Mouse (Mus musculus) right cerebral cortex, postnatal 14 days (tissue): ENCODE results near the gene Irgm1.
"Not testable (repeated sequence)": the region's sequence is repeated elsewhere in the genome, so short reads cannot be mapped to it uniquely, and the experiment has no call there.

ENCODE experiments used
- DNase-seq: peaks from one replicate; pipeline ENCODE4 v3.0.0; 2022

Gene Irgm1

GRCm38 (mm10) chr11:48833078-48833730 lies 38.3 kb downstream of the Irgm1 start:
- DNase-seq, result no peak

- DNase-seq, result no peak
Observed at GRCm38 (mm10) chr11:48831273-48831672, 40.2 kb downstream of the Irgm1 start.

GRCm38 (mm10) chr11:48830279-48830678 lies 41.2 kb downstream of the Irgm1 start:
- no peak for DNase-seq

GRCm38 (mm10) chr11:48827926-48828325 lies 43.6 kb downstream of the Irgm1 start:
- no peak for DNase-seq

- DNase-seq, result no peak
Observed at GRCm38 (mm10) chr11:48826752-48827096, 44.8 kb downstream of the Irgm1 start.

GRCm38 (mm10) chr11:48825979-48826751 lies 45.3 kb downstream of the Irgm1 start, which contains the start of the genes Trim7 and Gm12184:
TSS of gene Trim7 (plus strand) at chr11:48826140.
TSS of gene Gm12184 (minus strand) at chr11:48826655.
- not testable (repeated sequence) for DNase-seq

- DNase-seq, result no peak
Observed at GRCm38 (mm10) chr11:48824311-48824830, 47.1 kb downstream of the Irgm1 start.

- DNase-seq, result peak; percentile 33
Observed at GRCm38 (mm10) chr11:48823536-48823972, 47.9 kb downstream of the Irgm1 start.

- DNase-seq, result no peak
Observed at GRCm38 (mm10) chr11:48822768-48823512, 48.5 kb downstream of the Irgm1 start.

GRCm38 (mm10) chr11:48821299-48821698 lies 50.2 kb downstream of the Irgm1 start:
- not testable (repeated sequence) for DNase-seq

- DNase-seq, result no peak
Observed at GRCm38 (mm10) chr11:48820308-48820674, 51.2 kb downstream of the Irgm1 start.

- DNase-seq, result no peak
Observed at GRCm38 (mm10) chr11:48819614-48820307, 51.7 kb downstream of the Irgm1 start.

GRCm38 (mm10) chr11:48818346-48818745 lies 53.1 kb downstream of the Irgm1 start:
- DNase-seq, result peak; percentile 72

- no peak for DNase-seq
Observed at GRCm38 (mm10) chr11:48817794-48818193, 53.7 kb downstream of the Irgm1 start.

- peak; percentile 99 for DNase-seq
Observed at GRCm38 (mm10) chr11:48816800-48817665, 54.5 kb downstream of the Irgm1 start, which contains the start of gene Trim41. TSS of gene Trim41 (minus strand) at chr11:48817353.

- peak; percentile 62 for DNase-seq
Observed at GRCm38 (mm10) chr11:48816281-48816781, 55.2 kb downstream of the Irgm1 start.

- no peak for DNase-seq
Observed at GRCm38 (mm10) chr11:48815851-48816250, 55.6 kb downstream of the Irgm1 start.

- no peak for DNase-seq
Observed at GRCm38 (mm10) chr11:48813782-48814181, 57.7 kb downstream of the Irgm1 start.
